Mouse (Mus musculus): ENCODE measurements around the gene Isoc2b. TPM values are rescaled to one million over a fixed set of nuclear protein-coding genes. Genes with fewer than 3 reads are reported as not detected.
"Not testable (repeated sequence)": the region's sequence is repeated elsewhere in the genome, so short reads cannot be mapped to it uniquely, and the experiment has no call there.

Gene Isoc2b
- total RNA-seq, 2 experiments from 2014 or later, result 3.9 TPM

DNA sequence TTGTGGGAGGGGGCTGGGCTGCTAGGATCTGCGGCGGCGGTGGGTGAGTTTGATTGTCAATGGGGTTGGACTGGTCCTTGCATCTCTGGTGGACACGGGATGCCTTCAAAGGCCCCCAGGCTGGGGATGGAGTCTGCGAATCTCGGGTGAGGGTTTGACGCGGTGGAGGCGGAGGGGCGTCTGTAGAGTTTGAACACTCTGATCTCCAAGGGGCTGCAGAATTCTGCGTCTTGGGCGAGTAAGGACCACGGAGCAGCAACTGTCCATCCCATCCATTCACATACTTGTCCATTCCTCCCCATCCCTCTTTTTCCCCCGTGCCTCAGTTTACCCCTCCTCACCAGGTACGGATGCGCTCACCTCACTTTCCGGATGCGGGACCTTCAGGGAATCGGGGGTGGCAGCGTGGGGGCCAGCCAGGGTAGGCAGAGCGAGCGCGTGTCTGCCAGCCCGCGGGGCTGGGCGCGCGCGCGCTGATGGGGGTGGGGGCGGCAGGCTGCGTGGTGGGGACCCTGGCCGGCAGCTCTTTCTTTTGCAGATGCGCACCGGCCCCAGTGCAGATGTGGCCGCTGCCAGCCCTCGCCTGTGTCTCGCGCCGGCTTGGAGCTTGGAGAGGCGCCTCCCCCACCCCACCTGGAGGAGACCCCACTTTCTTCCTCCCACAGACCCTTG is 25.7 kb downstream of the Isoc2b start, which contains the start of gene Shisa7:
TSS of gene Shisa7 (minus strand) at position 452 of the 672 bp plus-strand sequence.
- intact Hi-C loops (cut with DNase I), result no loop called here
- no peak within 1 kb of the TSS for H3K27ac ChIP-seq
- no peak for DNase-seq
- H3K4me3 ChIP-seq, result peak within 1 kb of the TSS; percentile 34
- no peak for TF ChIP-seq CTCF (IDR thresholded peaks at IDR 0.05)

- intact Hi-C loops (cut with DNase I), result no loop called here
- TF ChIP-seq CTCF (IDR thresholded peaks at IDR 0.05), result no peak
- Histone ChIP-seq H3K4me3 (peak overlapping the region; percentile 20), H3K27ac (no peak overlapping the region)
- DNase-seq, result no peak
Observed at GRCm38 (mm10) chr7:4843604-4844244, 26.3 kb downstream of the Isoc2b start.

- intact Hi-C loops (cut with DNase I), result no loop called here
- no peak for TF ChIP-seq CTCF (IDR thresholded peaks at IDR 0.05)
- no peak for DNase-seq
- Histone ChIP-seq H3K27ac (no peak overlapping the region), H3K4me3 (peak overlapping the region; percentile 26)
Observed at GRCm38 (mm10) chr7:4842634-4843131, 27.4 kb downstream of the Isoc2b start.

DNA sequence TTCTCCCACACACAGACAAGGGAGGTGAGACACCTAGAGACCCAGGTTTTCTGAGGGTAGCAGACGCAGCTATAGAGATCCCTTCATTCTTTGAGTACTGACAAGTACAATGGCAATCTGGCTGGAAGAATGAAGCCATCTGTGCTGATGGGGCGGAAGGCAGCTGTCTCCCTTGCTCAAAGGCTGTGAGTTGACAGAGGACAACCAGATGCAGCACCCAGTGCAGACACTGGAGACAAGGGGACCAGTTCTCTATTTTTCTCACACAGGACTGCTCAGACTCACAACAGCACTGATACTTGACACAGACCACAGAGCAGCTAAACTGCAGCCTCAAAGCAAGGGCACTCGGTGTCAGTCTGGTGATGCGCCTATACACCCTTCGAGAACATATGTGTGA is 28.0 kb downstream of the Isoc2b start:
- no peak for DNase-seq
- no peak overlapping the region for H3K27ac ChIP-seq
- TF ChIP-seq CTCF (IDR thresholded peaks at IDR 0.05), result no peak
- intact Hi-C loops (cut with DNase I), result no loop called here
- H3K4me3 ChIP-seq, result no peak overlapping the region

DNA sequence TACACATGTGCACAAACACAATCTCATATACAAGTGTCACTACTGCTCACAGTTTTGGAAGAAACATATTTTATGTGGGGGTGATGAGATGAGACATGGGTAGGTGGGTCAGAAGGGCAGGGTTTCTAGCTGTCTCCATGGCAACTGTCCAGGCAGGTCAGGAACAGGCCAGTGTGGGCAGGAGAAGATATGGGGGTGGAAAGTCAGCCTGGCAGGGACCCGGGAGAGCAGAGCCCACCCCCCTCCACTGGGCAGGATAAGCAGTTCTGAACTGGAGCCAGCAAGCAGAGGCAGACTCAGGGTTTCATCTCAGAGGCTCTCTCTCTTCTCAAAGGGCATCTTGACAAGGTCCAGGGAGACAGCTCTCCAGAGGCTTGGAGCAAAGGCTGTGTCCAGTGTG is 32.4 kb downstream of the Isoc2b start:
- intact Hi-C loops (cut with DNase I), result no loop called here
- no peak overlapping the region for H3K27ac ChIP-seq
- no peak overlapping the region for H3K4me3 ChIP-seq
- no peak for DNase-seq
- no peak for TF ChIP-seq CTCF (IDR thresholded peaks at IDR 0.05)

DNA sequence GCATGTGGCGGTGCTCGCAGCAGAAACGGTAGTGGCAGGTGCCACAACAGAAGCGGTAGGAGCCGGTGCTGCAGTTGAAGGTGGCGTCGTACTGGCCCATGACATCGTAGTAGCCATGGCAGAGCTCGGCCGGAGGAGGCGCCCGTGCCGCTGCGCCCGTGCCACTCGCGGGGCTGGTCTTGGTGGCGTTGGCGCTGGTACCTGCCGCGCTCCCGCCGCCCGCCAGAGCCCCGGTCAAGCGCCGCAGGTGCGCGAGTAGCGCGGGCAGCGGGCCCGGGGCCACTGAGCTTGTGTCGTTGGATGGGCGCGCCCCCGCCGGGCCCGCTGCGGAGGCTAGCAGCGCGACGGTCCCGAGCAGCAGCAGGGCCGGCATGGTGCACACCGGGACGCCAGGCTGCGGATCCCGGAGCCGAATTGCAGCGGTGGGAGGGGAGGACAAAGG is 33.7 kb downstream of the Isoc2b start:
- peak; percentile 75 for DNase-seq
- intact Hi-C loops (cut with DNase I), result no loop called here
- peak; percentile 64 for TF ChIP-seq CTCF (IDR thresholded peaks at IDR 0.05)
- Histone ChIP-seq H3K4me3 (peak overlapping the region; percentile 71), H3K27ac (no peak overlapping the region)

GRCm38 (mm10) chr7:4835631-4836327 is 34.3 kb downstream of the Isoc2b start:
- Histone ChIP-seq H3K27ac (no peak overlapping the region), H3K4me3 (peak overlapping the region; percentile 71)
- no peak for TF ChIP-seq CTCF (IDR thresholded peaks at IDR 0.05)
- DNase-seq, result no peak
- intact Hi-C loops (cut with DNase I), result no loop called here

DNA sequence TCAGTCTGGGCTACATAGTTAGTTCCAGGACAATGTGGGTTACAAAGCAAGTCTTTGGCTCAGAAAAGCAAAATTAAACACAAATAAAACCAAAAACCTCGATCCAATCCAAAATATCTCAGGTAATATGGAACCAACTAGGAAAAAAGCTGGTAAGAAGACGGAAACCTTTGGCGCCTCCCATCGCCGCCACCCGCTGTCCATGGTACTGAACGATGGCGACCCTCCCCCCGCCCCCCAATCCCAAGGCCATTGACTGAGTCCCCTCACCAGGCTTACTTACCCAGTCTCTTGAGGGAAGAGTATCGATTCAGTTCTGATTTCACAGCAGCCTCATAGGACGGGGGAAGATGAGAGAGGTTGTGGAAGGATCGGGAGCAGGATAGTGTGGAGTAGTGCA is 39.6 kb downstream of the Isoc2b start:
- no peak for TF ChIP-seq CTCF (IDR thresholded peaks at IDR 0.05)
- intact Hi-C loops (cut with DNase I), result no loop called here
- no peak for DNase-seq
- Histone ChIP-seq H3K4me3 (no peak overlapping the region), H3K27ac (no peak overlapping the region)

DNA sequence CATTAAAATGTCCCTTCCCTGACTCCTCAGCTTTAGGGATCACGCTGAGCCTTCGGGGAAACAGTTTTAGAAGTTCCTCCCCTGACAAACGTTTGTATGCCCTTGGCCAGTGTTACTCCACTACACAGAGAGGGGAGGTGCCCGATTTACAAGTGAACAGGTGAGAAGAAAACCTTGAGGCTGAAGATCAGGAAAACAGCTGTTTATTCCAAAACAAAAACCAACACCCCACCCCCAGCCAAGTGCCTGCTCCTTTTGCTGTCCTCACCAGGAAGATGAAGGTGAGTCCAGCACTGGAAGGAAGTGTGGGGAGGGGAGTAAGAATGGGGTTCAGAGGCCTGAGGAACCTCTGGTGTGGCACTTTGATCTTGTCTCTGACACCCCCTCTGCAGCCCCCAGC is 44.7 kb downstream of the Isoc2b start:
- no peak for TF ChIP-seq CTCF (IDR thresholded peaks at IDR 0.05)
- no peak for DNase-seq
- Histone ChIP-seq H3K27ac (no peak overlapping the region), H3K4me3 (no peak overlapping the region)
- intact Hi-C loops (cut with DNase I), result no loop called here

- no peak for TF ChIP-seq CTCF (IDR thresholded peaks at IDR 0.05)
- H3K27ac ChIP-seq, result no peak overlapping the region
- no peak overlapping the region for H3K4me3 ChIP-seq
- intact Hi-C loops (cut with DNase I), result no loop called here
- DNase-seq, result no peak
Observed at GRCm38 (mm10) chr7:4822162-4822907, 47.7 kb downstream of the Isoc2b start.

DNA sequence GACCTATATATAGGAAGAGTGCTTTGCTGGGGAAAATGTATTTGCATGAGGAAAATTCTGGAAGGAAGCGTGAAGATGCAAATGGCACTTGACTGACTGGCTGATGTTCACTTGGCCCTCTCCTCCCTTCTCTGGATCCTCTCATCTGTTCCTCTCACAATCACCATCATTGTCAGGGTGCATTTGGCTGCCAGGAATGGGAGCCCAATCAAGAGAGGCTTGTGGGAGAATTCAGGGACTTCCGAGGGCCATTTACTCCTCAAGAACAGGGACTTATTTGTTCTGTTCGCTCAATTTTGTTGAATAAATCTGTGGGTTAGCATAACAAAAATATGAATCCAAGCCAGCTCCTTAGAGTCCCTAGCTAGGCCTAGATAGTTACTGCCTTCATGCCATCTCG is 48.4 kb downstream of the Isoc2b start:
- TF ChIP-seq CTCF (IDR thresholded peaks at IDR 0.05), result no peak
- H3K4me3 ChIP-seq, result no peak overlapping the region
- no peak for DNase-seq
- H3K27ac ChIP-seq, result no peak overlapping the region
- intact Hi-C loops (cut with DNase I), result no loop called here

DNA sequence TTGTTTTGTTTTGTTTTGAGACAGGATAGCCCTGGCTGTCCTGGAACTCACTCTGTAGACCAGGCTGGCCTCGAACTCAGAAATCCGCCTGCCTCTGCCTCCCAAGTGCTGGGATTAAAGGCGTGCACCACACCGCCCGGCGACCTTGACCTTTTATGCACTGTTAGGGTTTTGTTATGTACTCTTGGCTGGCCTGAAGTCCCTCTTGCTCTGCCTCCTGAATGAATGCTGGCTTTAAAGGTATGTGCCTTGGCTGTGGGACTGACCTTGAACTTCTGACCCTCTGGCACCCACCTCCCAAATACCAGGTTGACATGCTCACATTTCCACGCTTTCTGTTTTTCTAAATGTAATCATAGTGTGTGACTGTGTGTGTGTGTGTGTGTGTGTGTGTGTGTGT is 49.1 kb downstream of the Isoc2b start:
- H3K27ac ChIP-seq; H3K4me3 ChIP-seq; intact Hi-C loops (cut with DNase I); DNase-seq: not testable (repeated sequence)
